Mouse (Mus musculus) neural tube, embryonic 11.5 days (tissue): Measurements from ENCODE around the gene Atp1a2. TPM values are rescaled to one million over a fixed set of nuclear protein-coding genes. Genes with fewer than 3 reads are reported as not detected.

ENCODE experiments used
- ATAC-seq: fragments of 200-750 bp; cut with Nextera tagmentation; 2 replicates; pipeline ENCODE4 v1.8.0; 2017; ENCODE audit warnings: moderate number of reproducible peaks, mild to moderate bottlenecking, moderate TSS enrichment, moderate library complexity; ENCODE audit not compliant: insufficient read depth, low FRiP score, low TSS enrichment
- DNase-seq: peaks from one replicate; pipeline ENCODE4 v3.0.0-alpha.2; 2015; ENCODE audit warnings: low spot score
- H3K27ac ChIP-seq: fragments of 300-500 bp; sonication (generic); 2 replicates; pipeline ENCODE4 v1.5.1; 2014; ENCODE audit warnings: low read depth, mild to moderate bottlenecking, low read length
- H3K27me3 ChIP-seq: fragments of 300-500 bp; sonication (generic); 2 replicates; pipeline ENCODE4 v1.6.1; 2014; ENCODE audit warnings: mild to moderate bottlenecking, low read length, mixed read lengths; ENCODE audit not compliant: control insufficient read depth, insufficient read depth
- H3K36me3 ChIP-seq: fragments of 300-500 bp; sonication (generic); 2 replicates; pipeline ENCODE4 v1.6.1; 2014; ENCODE audit warnings: mild to moderate bottlenecking, low read length, moderate library complexity, mixed read lengths; ENCODE audit not compliant: control insufficient read depth, insufficient read depth
- H3K4me1 ChIP-seq: fragments of 300-500 bp; sonication (generic); 2 replicates; pipeline ENCODE4 v1.6.1; 2014; ENCODE audit warnings: low read length, mixed read lengths; ENCODE audit not compliant: control insufficient read depth, insufficient read depth
- H3K4me2 ChIP-seq: fragments of 300-500 bp; sonication (generic); 2 replicates; pipeline ENCODE4 v1.6.1; 2014; ENCODE audit warnings: low read depth, mild to moderate bottlenecking, moderate library complexity
- H3K4me3 ChIP-seq: fragments of 300-500 bp; sonication (generic); 2 replicates; pipeline ENCODE4 v1.5.1; 2014; ENCODE audit warnings: low read depth, low read length
- H3K9ac ChIP-seq: fragments of 300-500 bp; sonication (generic); 2 replicates; pipeline ENCODE4 v1.6.1; 2014; ENCODE audit warnings: mild to moderate bottlenecking, low read length
- H3K9me3 ChIP-seq: fragments of 300-500 bp; sonication (generic); 2 replicates; pipeline ENCODE4 v1.6.1; 2016; ENCODE audit warnings: low read length; ENCODE audit not compliant: control insufficient read depth
- WGBS: fragments of 180-500 bp; shearing (Covaris S2); extraction: QIAGEN DNeasy Blood & Tissue Kit; methylation state at CpG from one replicate; pipeline ENCODE4 v1.1.7; 2014; 5-methylcytosine and 5-hydroxymethylcytosine counted together
- polyA plus RNA-seq: library from polyadenylated mRNA; unstranded; fragments of >200 nt; fragmentation: Nextera tagmentation; extraction: Ambion mirVana; gene quantifications from 2 replicates; pipeline ENCODE4 v1.2.1, GENCODE M21; 2014

Atp1a2 gene
- polyA plus RNA-seq, 1 experiment from 2014 or later: 1.3 TPM

- DNase-seq (no peak), ATAC-seq (peak; percentile 62)
- Histone ChIP-seq H3K27ac (peak overlapping the region; percentile 67; the same call in 1 of the 2 replicates), H3K9ac (no peak overlapping the region), H3K27me3 (peaks cover under 1% of the 10 kb centered on the region; the same call in 1 of the 2 replicates), H3K4me1 (peaks cover 26% of the 10 kb centered on the region), H3K4me2 (no peak overlapping the region), H3K36me3 (peaks cover 6% of the 10 kb centered on the region; the same call in 1 of the 2 replicates), H3K9me3 (no peaks in the 10 kb centered on the region), H3K4me3 (no peak overlapping the region)
- 14% methylated on average over 5 of the region's 5 CpGs for WGBS
Measured at GRCm38 (mm10) chr1:172319921-172320411, 22.1 kb upstream of the Atp1a2 start.

GRCm38 (mm10) chr1:172319346-172319745 is 21.5 kb upstream of the Atp1a2 start:
- Histone ChIP-seq H3K4me2 (no peak overlapping the region), H3K4me1 (peaks cover 32% of the 10 kb centered on the region), H3K9ac (no peak overlapping the region), H3K36me3 (peaks cover 6% of the 10 kb centered on the region; the same call in 1 of the 2 replicates), H3K4me3 (no peak overlapping the region), H3K27me3 (no peaks in the 10 kb centered on the region), H3K9me3 (no peaks in the 10 kb centered on the region), H3K27ac (peak overlapping the region; percentile 64; the same call in 1 of the 2 replicates)
- DNase-seq: no peak
- ATAC-seq: no peak
- 72% methylated on average over 7 of the region's 7 CpGs for whole genome bisulfite sequencing

GRCm38 (mm10) chr1:172318424-172319035 is 20.7 kb upstream of the Atp1a2 start:
- H3K4me3 ChIP-seq: no peak overlapping the region

GRCm38 (mm10) chr1:172317946-172318345 is 20.1 kb upstream of the Atp1a2 start:
- Histone ChIP-seq H3K36me3 (peaks cover 6% of the 10 kb centered on the region; the same call in 1 of the 2 replicates), H3K27me3 (no peaks in the 10 kb centered on the region), H3K27ac (0 out of 2 replicates have a peak overlapping the region, but pooled peaks have one; percentile 34), H3K9ac (0 out of 2 replicates have a peak overlapping the region, but pooled peaks have one; percentile 22), H3K9me3 (no peaks in the 10 kb centered on the region), H3K4me2 (no peak overlapping the region), H3K4me1 (peaks cover 41% of the 10 kb centered on the region), H3K4me3 (no peak overlapping the region)
- ATAC-seq: no peak
- 39% methylated on average over 14 of the region's 15 CpGs for WGBS
- DNase-seq: peak; percentile 10

More at GRCm38 (mm10) chr1:172318424-172319035, 20.7 kb upstream of the Atp1a2 start:
- WGBS: 81% methylated on average over 19 of the region's 19 CpGs
- no peak for DNase-seq
- H3K27me3 ChIP-seq: no peaks in the 10 kb centered on the region
- peaks cover 6% of the 10 kb centered on the region; the same call in 1 of the 2 replicates for H3K36me3 ChIP-seq
- H3K27ac ChIP-seq: peak overlapping the region; percentile 34; the same call in 1 of the 2 replicates
- H3K4me1 ChIP-seq: peaks cover 38% of the 10 kb centered on the region
- H3K4me2 ChIP-seq: no peak overlapping the region
- ATAC-seq: no peak
- H3K9me3 ChIP-seq: no peaks in the 10 kb centered on the region
- H3K9ac ChIP-seq: no peak overlapping the region

GRCm38 (mm10) chr1:172317431-172317830 is 19.6 kb upstream of the Atp1a2 start:
- H3K27ac ChIP-seq: no peak overlapping the region
- H3K9me3 ChIP-seq: no peaks in the 10 kb centered on the region
- no peak overlapping the region for H3K4me3 ChIP-seq
- DNase-seq (no peak), ATAC-seq (no peak)
- 67% methylated on average over 18 of the region's 18 CpGs for WGBS
- no peaks in the 10 kb centered on the region for H3K27me3 ChIP-seq
- H3K9ac ChIP-seq: no peak overlapping the region
- no peak overlapping the region; the same call in 1 of the 2 replicates for H3K4me2 ChIP-seq
- peaks cover 39% of the 10 kb centered on the region for H3K4me1 ChIP-seq
- peaks cover 6% of the 10 kb centered on the region; the same call in 1 of the 2 replicates for H3K36me3 ChIP-seq

GRCm38 (mm10) chr1:172314911-172315310 is 17.0 kb upstream of the Atp1a2 start:
- no peaks in the 10 kb centered on the region for H3K9me3 ChIP-seq
- peaks cover 41% of the 10 kb centered on the region for H3K4me1 ChIP-seq
- DNase-seq: peak; percentile 58
- H3K4me3 ChIP-seq: peak overlapping the region; percentile 4; the same call in 1 of the 2 replicates
- H3K9ac ChIP-seq: peak overlapping the region; percentile 26; the same call in 1 of the 2 replicates
- H3K4me2 ChIP-seq: peak overlapping the region; percentile 95
- H3K27ac ChIP-seq: peak overlapping the region; percentile 69
- H3K27me3 ChIP-seq: no peaks in the 10 kb centered on the region
- ATAC-seq: peak; percentile 45
- peaks cover 6% of the 10 kb centered on the region; the same call in 1 of the 2 replicates for H3K36me3 ChIP-seq
- 60% methylated on average over 3 of the region's 3 CpGs for WGBS

GRCm38 (mm10) chr1:172313613-172314411 is 15.9 kb upstream of the Atp1a2 start:
- Histone ChIP-seq H3K36me3 (peaks cover 4% of the 10 kb centered on the region; the same call in 1 of the 2 replicates), H3K9me3 (no peaks in the 10 kb centered on the region), H3K4me2 (peak overlapping the region; percentile 95), H3K27me3 (no peaks in the 10 kb centered on the region), H3K9ac (peak overlapping the region; percentile 68), H3K4me1 (peaks cover 37% of the 10 kb centered on the region), H3K27ac (peak overlapping the region; percentile 69), H3K4me3 (peak overlapping the region; percentile 79)
- ATAC-seq: no peak
- 76% methylated on average over 10 of the region's 10 CpGs for WGBS
- DNase-seq: no peak

- no peaks in the 10 kb centered on the region for H3K9me3 ChIP-seq
- DNase-seq (no peak), ATAC-seq (peak; percentile 0; the same call in 1 of the 2 replicates)
- H3K27ac ChIP-seq: no peak overlapping the region
- peaks cover 34% of the 10 kb centered on the region for H3K4me1 ChIP-seq
- no peaks in the 10 kb centered on the region for H3K27me3 ChIP-seq
- WGBS: 18% methylated on average over 16 of the region's 16 CpGs
- H3K4me2 ChIP-seq: peak overlapping the region; percentile 95
- peak overlapping the region; percentile 68 for H3K9ac ChIP-seq
- peaks cover 3% of the 10 kb centered on the region; the same call in 1 of the 2 replicates for H3K36me3 ChIP-seq
- H3K4me3 ChIP-seq: peak overlapping the region; percentile 79
Measured at GRCm38 (mm10) chr1:172312768-172313561, 15.1 kb upstream of the Atp1a2 start.
